Mouse (Mus musculus): ENCODE results near the gene Olfr1415. TPM values are rescaled to one million over a fixed set of nuclear protein-coding genes. Genes with fewer than 3 reads are reported as not detected.

The Olfr1415 gene
- polyA plus RNA-seq, 1 experiment = not detected

GRCm38 (mm10) chr1:92457758-92458157 lies 38.1 kb downstream of the Olfr1415 start:
- Histone ChIP-seq H3K27ac (ENCODE audit: insufficient read depth, low read length) (no peak overlapping the region), H3K27me3 (ENCODE audit: control insufficient read depth, insufficient read depth, low read length) (no peaks in the 10 kb centered on the region), H3K4me1 (ENCODE audit: control insufficient read depth, insufficient read depth, insufficient read length) (no peaks in the 10 kb centered on the region), H3K36me3 (ENCODE audit: control insufficient read depth, insufficient read depth, low read length) (peaks cover 38% of the 10 kb centered on the region), H3K4me3 (ENCODE audit: extremely low read depth, insufficient read depth, insufficient read length) (no peak overlapping the region)
- DNase-seq (ENCODE audit: low read depth in 1 of 2, low spot score in 2 of 2) = no peak
- TF ChIP-seq CTCF (IDR thresholded peaks at IDR 0.05; ENCODE audit: extremely low read depth, insufficient read depth, insufficient read length, insufficient replicate concordance) (no peak), POLR2A (IDR thresholded peaks at IDR 0.05; ENCODE audit: low read depth, low read length) (no peak)

GRCm38 (mm10) chr1:92453751-92454445 lies 42.0 kb downstream of the Olfr1415 start:
- DNase-seq (ENCODE audit: low read depth in 1 of 2, low spot score in 2 of 2) = no peak
- Histone ChIP-seq H3K4me1 (ENCODE audit: control insufficient read depth, insufficient read depth, insufficient read length) (no peaks in the 10 kb centered on the region), H3K4me3 (ENCODE audit: extremely low read depth, insufficient read depth, insufficient read length) (no peak overlapping the region), H3K27ac (ENCODE audit: insufficient read depth, low read length) (no peak overlapping the region), H3K36me3 (ENCODE audit: control insufficient read depth, insufficient read depth, low read length) (peaks cover 36% of the 10 kb centered on the region), H3K27me3 (ENCODE audit: control insufficient read depth, insufficient read depth, low read length) (no peaks in the 10 kb centered on the region)
- 79% methylated on average over 8 of the region's 8 CpGs for WGBS
- TF ChIP-seq POLR2A (IDR thresholded peaks at IDR 0.05; ENCODE audit: low read depth, low read length) = no peak
- TF ChIP-seq CTCF (IDR thresholded peaks at IDR 0.05; ENCODE audit: extremely low read depth, insufficient read depth, insufficient read length, insufficient replicate concordance) = no peak

GRCm38 (mm10) chr1:92448293-92448692 lies 47.6 kb downstream of the Olfr1415 start:
- DNase-seq (ENCODE audit: low read depth in 1 of 2, low spot score in 2 of 2) = no peak
- Histone ChIP-seq H3K4me3 (ENCODE audit: extremely low read depth, insufficient read depth, insufficient read length) (no peak overlapping the region), H3K27me3 (ENCODE audit: control insufficient read depth, insufficient read depth, low read length) (no peaks in the 10 kb centered on the region), H3K36me3 (ENCODE audit: control insufficient read depth, insufficient read depth, low read length) (peaks cover 35% of the 10 kb centered on the region), H3K27ac (ENCODE audit: insufficient read depth, low read length) (no peak overlapping the region), H3K4me1 (ENCODE audit: control insufficient read depth, insufficient read depth, insufficient read length) (no peaks in the 10 kb centered on the region)
- TF ChIP-seq CTCF (IDR thresholded peaks at IDR 0.05; ENCODE audit: extremely low read depth, insufficient read depth, insufficient read length, insufficient replicate concordance) (no peak), POLR2A (IDR thresholded peaks at IDR 0.05; ENCODE audit: low read depth, low read length) (no peak)
- 92% methylated on average over 3 of the region's 3 CpGs for WGBS

- Histone ChIP-seq H3K4me1 (ENCODE audit: control insufficient read depth, insufficient read depth, insufficient read length) (no peaks in the 10 kb centered on the region), H3K27me3 (ENCODE audit: control insufficient read depth, insufficient read depth, low read length) (no peaks in the 10 kb centered on the region), H3K4me3 (ENCODE audit: extremely low read depth, insufficient read depth, insufficient read length) (no peak overlapping the region), H3K36me3 (ENCODE audit: control insufficient read depth, insufficient read depth, low read length) (peaks cover 31% of the 10 kb centered on the region), H3K27ac (ENCODE audit: insufficient read depth, low read length) (no peak overlapping the region)
- 83% methylated on average over 6 of the region's 6 CpGs for WGBS
- TF ChIP-seq POLR2A (IDR thresholded peaks at IDR 0.05; ENCODE audit: low read depth, low read length) (no peak), CTCF (IDR thresholded peaks at IDR 0.05; ENCODE audit: extremely low read depth, insufficient read depth, insufficient read length, insufficient replicate concordance) (no peak)
- no peak for DNase-seq (ENCODE audit: low read depth in 1 of 2, low spot score in 2 of 2)
Observed at GRCm38 (mm10) chr1:92441453-92442063, 54.3 kb downstream of the Olfr1415 start.

GRCm38 (mm10) chr1:92440066-92440750 lies 55.7 kb downstream of the Olfr1415 start:
- Histone ChIP-seq H3K36me3 (ENCODE audit: control insufficient read depth, insufficient read depth, low read length) (peaks cover 28% of the 10 kb centered on the region), H3K4me1 (ENCODE audit: control insufficient read depth, insufficient read depth, insufficient read length) (no peaks in the 10 kb centered on the region), H3K27ac (ENCODE audit: insufficient read depth, low read length) (no peak overlapping the region), H3K4me3 (ENCODE audit: extremely low read depth, insufficient read depth, insufficient read length) (no peak overlapping the region), H3K27me3 (ENCODE audit: control insufficient read depth, insufficient read depth, low read length) (no peaks in the 10 kb centered on the region)
- DNase-seq (ENCODE audit: low read depth in 1 of 2, low spot score in 2 of 2) = no peak
- no peak for TF ChIP-seq POLR2A (IDR thresholded peaks at IDR 0.05; ENCODE audit: low read depth, low read length)
- no peak for TF ChIP-seq CTCF (IDR thresholded peaks at IDR 0.05; ENCODE audit: extremely low read depth, insufficient read depth, insufficient read length, insufficient replicate concordance)
- WGBS = 95% methylated on average over 9 of the region's 9 CpGs

Other genes starting within 250 kb of the Olfr1415 start
- 31.8 and 35.8 TPM in 2 replicates for gene Ndufa10, start 22.2 kb downstream of the Olfr1415 start, polyA plus RNA-seq (2012; rRNA removed)
- not detected in 2 replicates for gene Olfr1416, start 11.0 kb downstream of the Olfr1415 start, polyA plus RNA-seq (2012; rRNA removed)
- not detected in 2 replicates for gene Olfr1414, start 22.6 kb upstream of the Olfr1415 start, polyA plus RNA-seq (2012; rRNA removed)
- gene Olfr1413, start 75.2 kb upstream of the Olfr1415 start, polyA plus RNA-seq (2012; rRNA removed) = not detected in 2 replicates
- gene Olfr1412, start 89.7 kb upstream of the Olfr1415 start, polyA plus RNA-seq (2012; rRNA removed) = not detected in 2 replicates
- gene Olfr1411, start 98.3 kb upstream of the Olfr1415 start, polyA plus RNA-seq (2012; rRNA removed) = not detected in 2 replicates
- not detected in 2 replicates for gene Olfr1410, start 109.7 kb upstream of the Olfr1415 start, polyA plus RNA-seq (2012; rRNA removed)
- gene Olfr12, start 121.7 kb upstream of the Olfr1415 start, polyA plus RNA-seq (2012; rRNA removed) = not detected in 2 replicates
- gene Cops9, start 145.9 kb upstream of the Olfr1415 start, polyA plus RNA-seq (2012; rRNA removed) = 45.7 and 49.3 TPM in 2 replicates
- gene Otos, start 152.7 kb upstream of the Olfr1415 start, polyA plus RNA-seq (2012; rRNA removed) = 0.41 and 0.58 TPM in 2 replicates

All from spleen, adult 2 months (tissue).